Mouse (Mus musculus) ES-Bruce4 (cell line): ENCODE data around the gene Nxpe4.

Experiments used
- CTCF ChIP-seq: IDR thresholded peaks from one replicate; pipeline ENCODE4 v1.8.1; 2011; ENCODE audit warnings: low read depth, low read length
- EP300 ChIP-seq: IDR thresholded peaks from 2 replicates; pipeline ENCODE4 v1.6.1; 2011; ENCODE audit warnings: low read depth, low read length; ENCODE audit not compliant: insufficient read depth
- POLR2A ChIP-seq: IDR thresholded peaks from one replicate; pipeline ENCODE4 v1.8.1; 2011; ENCODE audit warnings: low read length; ENCODE audit not compliant: insufficient read depth

- TF ChIP-seq POLR2A: no peak
- TF ChIP-seq CTCF: no peak
- no peak for TF ChIP-seq EP300
Measured at GRCm38 (mm10) chr9:48421029-48421428, 259.2 kb downstream of the Nxpe4 start.
